Mouse (Mus musculus): ENCODE results near the gene Fbxo7. TPM values are rescaled to one million over a fixed set of nuclear protein-coding genes. Genes with fewer than 3 reads are reported as not detected.
A peak's percentile ranks its signal among the peaks of the same experiment; 100 is the strongest.

Fbxo7 gene
- polyA plus RNA-seq, 1 experiment from 2014 or later, result 20.9 TPM

- no peak for ATAC-seq (ENCODE audit: low FRiP score, low read depth)
Measured at GRCm38 (mm10) chr10:86065661-86066060, 43.9 kb downstream of the Fbxo7 start.

GRCm38 (mm10) chr10:86066651-86067050 is 44.9 kb downstream of the Fbxo7 start:
- Histone ChIP-seq H3K9ac (no peak overlapping the region), H3K27ac (replicated peaks) (no peak overlapping the region), H3K27me3 (no peaks in the 10 kb centered on the region), H3K4me2 (no peak overlapping the region), H3K4me3 (no peak overlapping the region), H3K9me3 (peaks cover 2% of the 10 kb centered on the region; the same call in 1 of the 2 replicates), H3K36me3 (peaks cover 11% of the 10 kb centered on the region), H3K4me1 (replicated peaks) (peaks cover 3% of the 10 kb centered on the region; the same call in 1 of the 2 replicates)
- ATAC-seq (ENCODE audit: low FRiP score, low read depth), result no peak
- WGBS, result 81% methylated on average over 5 of the region's 5 CpGs

More at GRCm38 (mm10) chr10:86065661-86066060, 43.9 kb downstream of the Fbxo7 start:
- H3K4me1 ChIP-seq (replicated peaks), result peaks cover 3% of the 10 kb centered on the region; the same call in 1 of the 2 replicates
- no peak overlapping the region for H3K9ac ChIP-seq
- H3K4me3 ChIP-seq, result no peak overlapping the region
- no peak overlapping the region for H3K27ac ChIP-seq (replicated peaks)
- H3K27me3 ChIP-seq, result no peaks in the 10 kb centered on the region
- no peak overlapping the region for H3K4me2 ChIP-seq
- peaks cover 5% of the 10 kb centered on the region; the same call in 1 of the 2 replicates for H3K9me3 ChIP-seq
- peaks cover 8% of the 10 kb centered on the region; the same call in 1 of the 2 replicates for H3K36me3 ChIP-seq
- WGBS, result 75% methylated on average over 1 of the region's 1 CpGs

- Histone ChIP-seq H3K27me3 (no peaks in the 10 kb centered on the region), H3K4me2 (no peak overlapping the region), H3K9ac (no peak overlapping the region), H3K4me3 (no peak overlapping the region), H3K4me1 (replicated peaks) (peaks cover 3% of the 10 kb centered on the region; the same call in 1 of the 2 replicates), H3K36me3 (peaks cover 7% of the 10 kb centered on the region; the same call in 1 of the 2 replicates), H3K9me3 (no peaks in the 10 kb centered on the region), H3K27ac (replicated peaks) (no peak overlapping the region)
- ATAC-seq (ENCODE audit: low FRiP score, low read depth), result no peak
- WGBS, result 82% methylated on average over 10 of the region's 10 CpGs
Measured at GRCm38 (mm10) chr10:86067911-86068310, 46.1 kb downstream of the Fbxo7 start.

GRCm38 (mm10) chr10:86069341-86069740 is 47.6 kb downstream of the Fbxo7 start:
- Histone ChIP-seq H3K36me3 (peaks cover 13% of the 10 kb centered on the region), H3K27me3 (no peaks in the 10 kb centered on the region), H3K9me3 (no peaks in the 10 kb centered on the region), H3K4me1 (replicated peaks) (peaks cover 3% of the 10 kb centered on the region; the same call in 1 of the 2 replicates), H3K9ac (no peak overlapping the region), H3K4me2 (no peak overlapping the region), H3K4me3 (no peak overlapping the region), H3K27ac (replicated peaks) (no peak overlapping the region; the same call in 1 of the 2 replicates)
- 22% methylated on average over 3 of the region's 3 CpGs for WGBS
- peak; percentile 55; the same call in 1 of the 2 replicates for ATAC-seq (ENCODE audit: low FRiP score, low read depth)

- Histone ChIP-seq H3K27ac (replicated peaks) (no peak overlapping the region), H3K4me2 (no peak overlapping the region), H3K36me3 (peaks cover 13% of the 10 kb centered on the region), H3K9ac (no peak overlapping the region), H3K9me3 (no peaks in the 10 kb centered on the region), H3K27me3 (no peaks in the 10 kb centered on the region), H3K4me3 (no peak overlapping the region), H3K4me1 (replicated peaks) (no peaks in the 10 kb centered on the region)
- no peak for ATAC-seq (ENCODE audit: low FRiP score, low read depth)
- 86% methylated on average over 3 of the region's 3 CpGs for WGBS
Measured at GRCm38 (mm10) chr10:86070751-86071150, 49.0 kb downstream of the Fbxo7 start.

GRCm38 (mm10) chr10:86074134-86074533 is 52.4 kb downstream of the Fbxo7 start:
- WGBS, result 87% methylated on average over 4 of the region's 4 CpGs
- H3K4me1 ChIP-seq (replicated peaks), result no peaks in the 10 kb centered on the region
- no peaks in the 10 kb centered on the region for H3K27me3 ChIP-seq
- H3K9me3 ChIP-seq, result no peaks in the 10 kb centered on the region
- peaks cover 13% of the 10 kb centered on the region for H3K36me3 ChIP-seq
- no peak overlapping the region for H3K4me3 ChIP-seq
- no peak overlapping the region for H3K27ac ChIP-seq (replicated peaks)
- H3K9ac ChIP-seq, result no peak overlapping the region
- H3K4me2 ChIP-seq, result no peak overlapping the region
- no peak for ATAC-seq (ENCODE audit: low FRiP score, low read depth)

- WGBS, result 85% methylated on average over 9 of the region's 9 CpGs
- ATAC-seq (ENCODE audit: low FRiP score, low read depth), result no peak
- Histone ChIP-seq H3K27me3 (no peaks in the 10 kb centered on the region), H3K9me3 (no peaks in the 10 kb centered on the region), H3K36me3 (peaks cover 13% of the 10 kb centered on the region), H3K27ac (replicated peaks) (no peak overlapping the region), H3K4me3 (no peak overlapping the region), H3K9ac (no peak overlapping the region), H3K4me2 (no peak overlapping the region), H3K4me1 (replicated peaks) (no peaks in the 10 kb centered on the region)
Measured at GRCm38 (mm10) chr10:86074971-86075711, 53.4 kb downstream of the Fbxo7 start.

- Histone ChIP-seq H3K4me3 (no peak overlapping the region), H3K27me3 (no peaks in the 10 kb centered on the region), H3K9ac (no peak overlapping the region), H3K4me2 (no peak overlapping the region), H3K27ac (replicated peaks) (no peak overlapping the region), H3K36me3 (peaks cover 9% of the 10 kb centered on the region), H3K4me1 (replicated peaks) (no peaks in the 10 kb centered on the region), H3K9me3 (no peaks in the 10 kb centered on the region)
- 83% methylated on average over 2 of the region's 2 CpGs for WGBS
- no peak for ATAC-seq (ENCODE audit: low FRiP score, low read depth)
Measured at GRCm38 (mm10) chr10:86077272-86077671, 55.5 kb downstream of the Fbxo7 start.

- Histone ChIP-seq H3K27ac (replicated peaks) (no peak overlapping the region), H3K4me3 (no peak overlapping the region), H3K27me3 (no peaks in the 10 kb centered on the region), H3K9me3 (no peaks in the 10 kb centered on the region), H3K4me1 (replicated peaks) (no peaks in the 10 kb centered on the region), H3K4me2 (no peak overlapping the region), H3K9ac (no peak overlapping the region), H3K36me3 (peaks cover 5% of the 10 kb centered on the region; the same call in 1 of the 2 replicates)
- ATAC-seq (ENCODE audit: low FRiP score, low read depth), result no peak
- WGBS, result 81% methylated on average over 2 of the region's 2 CpGs
Measured at GRCm38 (mm10) chr10:86078761-86079160, 57.0 kb downstream of the Fbxo7 start.

GRCm38 (mm10) chr10:86079921-86080320 is 58.1 kb downstream of the Fbxo7 start:
- no peak for ATAC-seq (ENCODE audit: low FRiP score, low read depth)
- H3K36me3 ChIP-seq, result no peaks in the 10 kb centered on the region
- no peaks in the 10 kb centered on the region for H3K9me3 ChIP-seq
- H3K4me1 ChIP-seq (replicated peaks), result no peaks in the 10 kb centered on the region
- H3K27ac ChIP-seq (replicated peaks), result no peak overlapping the region
- H3K27me3 ChIP-seq, result no peaks in the 10 kb centered on the region
- no peak overlapping the region for H3K9ac ChIP-seq
- H3K4me3 ChIP-seq, result no peak overlapping the region
- 86% methylated on average over 9 of the region's 9 CpGs for WGBS
- no peak overlapping the region for H3K4me2 ChIP-seq

GRCm38 (mm10) chr10:86091919-86092318 is 70.1 kb downstream of the Fbxo7 start:
- H3K4me3 ChIP-seq, result no peak overlapping the region
- H3K4me1 ChIP-seq (replicated peaks), result no peaks in the 10 kb centered on the region
- H3K27me3 ChIP-seq, result no peaks in the 10 kb centered on the region
- no peaks in the 10 kb centered on the region for H3K9me3 ChIP-seq
- H3K27ac ChIP-seq (replicated peaks), result no peak overlapping the region
- no peak overlapping the region for H3K9ac ChIP-seq
- no peak overlapping the region for H3K4me2 ChIP-seq
- no peak for ATAC-seq (ENCODE audit: low FRiP score, low read depth)
- no peaks in the 10 kb centered on the region for H3K36me3 ChIP-seq
- 50% methylated on average over 10 of the region's 10 CpGs for WGBS

GRCm38 (mm10) chr10:86093109-86094035 is 71.6 kb downstream of the Fbxo7 start:
- 74% methylated on average over 14 of the region's 14 CpGs for WGBS
- Histone ChIP-seq H3K27ac (replicated peaks) (no peak overlapping the region), H3K9me3 (no peaks in the 10 kb centered on the region), H3K9ac (no peak overlapping the region), H3K27me3 (no peaks in the 10 kb centered on the region), H3K4me2 (no peak overlapping the region), H3K4me1 (replicated peaks) (no peaks in the 10 kb centered on the region), H3K4me3 (no peak overlapping the region), H3K36me3 (no peaks in the 10 kb centered on the region)
- no peak for ATAC-seq (ENCODE audit: low FRiP score, low read depth)
